Mouse (Mus musculus) left cerebral cortex, postnatal 10 days (tissue): ENCODE results near the gene Sbf1. TPM values are rescaled to one million over a fixed set of nuclear protein-coding genes. Genes with fewer than 3 reads are reported as not detected.
A peak's percentile ranks its signal among the peaks of the same experiment; 100 is the strongest.

Source experiments
- DNase-seq, 2 experiments: peaks; one replicate each; pipeline ENCODE4 v3.0.0; 2021 to 2022; ENCODE audit warnings: low spot score in 2 of 2, mixed read lengths in 1 of 2; ENCODE audit errors: extremely low spot score in 1 of 2
- intact Hi-C: fragments of 180-260 bp; cut with DNase I; formaldehyde crosslinking; loops from one replicate; pipeline ENCODE4 v1.15.1; 2025
- total RNA-seq, 2 experiments: library from RNA; stranded (reverse); gene quantifications; 2 replicates each; pipeline ENCODE4 v1.2.3; 2021

The Sbf1 gene
- total RNA-seq: 100 to 1,000 TPM; 180 to 205 TPM

DNA sequence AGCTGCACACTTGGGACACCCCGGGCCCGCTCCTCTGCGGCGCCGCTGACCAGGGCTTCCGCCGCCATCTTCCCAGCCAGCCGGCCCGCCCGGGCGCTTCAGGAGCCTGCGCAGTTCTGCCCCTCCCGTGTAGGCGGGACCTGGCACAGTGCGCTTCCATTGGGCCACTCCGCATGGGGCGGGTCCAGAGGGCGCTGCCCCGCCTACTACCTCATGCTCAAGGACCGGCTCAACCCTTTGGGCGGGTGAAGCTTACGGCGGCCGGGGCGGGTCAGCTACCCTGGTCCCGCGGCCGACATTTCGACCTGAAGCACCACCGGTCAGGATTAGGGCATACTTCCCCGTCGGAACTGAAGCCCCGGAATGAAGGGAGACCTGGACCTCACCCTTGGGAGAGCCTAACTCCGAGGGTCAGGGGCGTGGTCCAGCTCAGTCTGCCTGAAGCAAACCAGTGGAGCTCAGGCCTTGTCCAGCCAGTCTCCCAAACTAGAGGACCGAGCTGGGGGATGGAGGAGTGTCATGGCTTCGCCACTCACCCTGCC lies at the start of gene Sbf1:
Gene Sbf1 (minus strand): TSS at position 122 of the 542 bp plus-strand sequence.
- intact Hi-C loops: no loop called here

GRCm38 (mm10) chr15:89363051-89363450 lies 47.9 kb upstream of the Sbf1 start:
- no peak for DNase-seq
- intact Hi-C loops: no loop called here

More for the DNA sequence above, at the start of gene Sbf1:
- peak; percentile 94 to 99 for DNase-seq

DNA sequence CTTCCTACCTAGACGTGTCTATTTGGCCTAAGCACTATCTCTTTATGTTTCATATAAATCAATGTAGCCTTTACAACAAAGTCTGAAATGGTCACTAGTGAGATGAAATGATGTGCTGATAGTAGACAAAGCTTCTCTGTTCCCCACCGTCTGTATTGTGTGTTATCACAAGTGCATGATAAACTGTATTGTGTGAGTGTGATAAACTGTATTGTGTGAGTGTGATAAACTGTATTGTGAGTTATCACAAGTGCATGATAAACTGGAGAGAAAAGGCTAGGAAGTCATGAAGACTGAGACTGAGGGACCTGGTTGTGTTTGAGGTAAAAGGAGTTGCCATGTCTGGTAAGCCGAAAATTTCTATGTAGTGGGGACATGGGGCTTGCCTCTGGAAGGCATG lies 43.7 kb upstream of the Sbf1 start:
- no peak for DNase-seq
- intact Hi-C loops: no loop called here

DNA sequence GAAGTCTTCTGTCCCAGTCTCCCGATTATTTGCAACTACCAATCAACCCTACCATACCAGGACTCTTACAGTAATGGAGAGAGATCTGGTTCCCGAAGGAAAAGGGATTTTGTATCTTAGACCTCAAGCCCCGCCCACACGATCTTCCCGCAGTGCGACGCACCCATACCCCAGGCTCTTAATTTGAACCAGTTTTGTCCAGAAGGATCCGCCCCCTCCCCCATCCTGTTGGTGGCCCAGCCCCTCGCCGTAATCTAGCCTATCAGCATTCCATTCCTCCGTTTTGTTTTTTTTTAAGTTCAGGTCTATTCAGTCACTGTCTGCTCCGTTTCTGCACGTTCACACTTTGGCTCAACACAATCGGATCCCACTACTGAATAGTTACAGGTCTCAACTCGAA lies 41.3 kb upstream of the Sbf1 start:
- DNase-seq: peak; percentile 79 to 93
- intact Hi-C loops: no loop called here

GRCm38 (mm10) chr15:89355241-89356187 lies 40.4 kb upstream of the Sbf1 start, which contains the start of the genes Lmf2 and Ncaph2:
Gene Lmf2, minus strand, starts transcription at chr15:89355659.
Gene Ncaph2, plus strand, starts transcription at chr15:89355719.
- intact Hi-C loops: no loop called here
- peak; percentile 92 to 96 for DNase-seq

DNA sequence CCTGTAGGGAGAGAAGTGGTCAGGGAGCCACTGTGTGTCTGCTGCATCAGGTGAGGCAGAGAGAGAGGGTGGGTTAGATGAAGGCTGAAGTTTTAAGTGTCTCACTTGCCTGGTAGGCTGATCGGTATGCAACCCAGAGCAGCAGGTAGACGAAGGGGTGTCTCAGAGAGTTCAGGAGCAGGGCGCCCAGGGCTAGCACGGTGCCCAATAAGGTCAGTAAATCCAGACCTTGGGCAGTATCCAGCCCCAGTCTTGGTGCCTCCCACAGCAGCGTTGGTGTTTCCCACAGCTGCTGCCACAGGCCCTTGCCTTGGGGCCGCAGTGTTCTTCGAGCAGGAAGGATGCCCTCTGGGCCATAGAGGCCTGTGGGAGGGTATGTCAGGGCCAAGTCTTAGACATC lies 39.3 kb upstream of the Sbf1 start:
- intact Hi-C loops: no loop called here
- no peak for DNase-seq

GRCm38 (mm10) chr15:89353837-89354236 lies 38.7 kb upstream of the Sbf1 start:
- no peak for DNase-seq
- intact Hi-C loops: no loop called here

DNA sequence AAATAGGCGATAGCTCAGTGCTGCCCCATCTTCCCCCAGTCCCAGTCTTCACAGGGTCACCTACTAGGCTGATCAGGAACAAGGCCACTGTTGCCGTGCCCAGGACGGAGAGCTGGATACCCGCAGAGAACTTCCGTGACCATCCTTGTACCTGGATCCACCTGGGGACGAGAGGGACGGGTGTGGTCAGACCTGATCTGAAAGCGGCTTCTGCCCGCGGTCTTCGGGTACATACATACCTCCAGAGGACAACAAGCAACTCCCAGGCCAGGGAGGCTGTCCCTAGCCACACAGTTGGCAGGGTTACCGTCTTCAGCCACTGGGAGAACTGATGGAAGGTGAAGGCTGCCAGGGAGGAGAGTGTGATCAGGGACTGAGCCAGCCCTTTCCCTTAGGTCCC lies 37.7 kb upstream of the Sbf1 start:
- no peak for DNase-seq
- intact Hi-C loops: no loop called here

DNA sequence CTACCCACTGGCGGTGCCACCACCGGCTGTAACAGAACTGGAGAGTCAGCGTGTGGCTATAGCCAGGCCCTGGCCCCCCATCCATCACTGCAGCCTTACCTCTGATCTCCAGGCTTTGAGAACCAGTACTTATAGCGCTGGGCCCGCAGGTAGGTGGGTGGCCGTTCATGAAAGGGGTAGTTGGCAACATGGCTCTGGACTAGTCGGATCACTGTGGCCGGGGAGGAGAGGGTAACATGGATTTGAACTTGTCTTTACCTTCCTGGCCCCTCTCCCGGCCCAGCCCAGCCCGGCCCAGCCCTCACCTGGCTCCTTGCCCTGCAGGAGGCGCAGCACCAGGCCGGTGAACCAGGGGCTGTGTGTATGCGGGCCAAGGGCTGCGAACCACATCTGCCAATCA lies 36.9 kb upstream of the Sbf1 start:
- intact Hi-C loops: no loop called here

DNA sequence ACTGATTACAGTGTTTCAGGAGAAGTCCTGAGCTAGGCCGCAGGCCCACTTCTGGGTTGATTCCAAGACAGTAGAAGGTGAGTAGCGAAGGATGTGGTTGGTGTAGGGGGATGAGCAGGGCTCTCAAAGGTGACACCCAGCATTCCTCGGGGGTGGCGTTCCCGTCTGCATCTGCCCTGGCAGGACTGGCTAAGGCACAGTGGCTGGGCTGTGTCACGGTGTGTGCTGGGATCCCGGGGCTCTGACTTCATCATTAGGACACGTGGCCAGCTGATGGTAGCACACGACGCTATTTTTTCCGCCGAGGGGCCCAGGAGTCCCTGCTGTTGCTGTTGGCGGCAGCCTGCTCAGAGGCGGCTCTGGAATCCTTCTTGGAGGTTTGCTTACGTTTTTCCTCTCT lies 36.2 kb upstream of the Sbf1 start:
- intact Hi-C loops: no loop called here
- no peak for DNase-seq

More for the DNA sequence above, 36.9 kb upstream of the Sbf1 start:
- no peak for DNase-seq

DNA sequence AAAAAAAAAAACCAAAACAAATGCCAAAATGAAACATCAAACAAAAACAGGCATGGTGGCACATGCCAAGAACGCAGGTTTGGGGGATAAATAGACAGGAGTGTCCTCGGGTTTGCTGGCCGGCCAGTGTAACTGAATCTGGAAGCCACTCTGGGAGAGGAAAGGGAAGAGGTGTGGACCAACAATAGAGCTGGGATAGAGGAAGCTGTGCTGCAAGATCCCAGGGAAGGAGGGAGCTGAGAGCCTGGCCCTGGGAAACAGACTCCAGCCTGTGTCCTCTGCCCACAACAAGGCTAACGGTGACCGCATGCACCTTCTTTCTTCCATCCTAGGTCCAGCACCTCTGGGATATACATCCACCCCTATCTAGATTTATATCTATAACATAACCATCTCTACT lies 35.3 kb upstream of the Sbf1 start:
- DNase-seq: no peak
- intact Hi-C loops: no loop called here

GRCm38 (mm10) chr15:89343325-89343724 lies 28.2 kb upstream of the Sbf1 start:
- intact Hi-C loops: no loop called here
- DNase-seq: no peak

- intact Hi-C loops: no loop called here
These were observed 26.6 kb upstream of the Sbf1 start for GRCm38 (mm10) chr15:89341678-89342077.

GRCm38 (mm10) chr15:89340136-89340535 lies 25.0 kb upstream of the Sbf1 start:
- DNase-seq: no peak
- intact Hi-C loops: no loop called here

More at GRCm38 (mm10) chr15:89341678-89342077, 26.6 kb upstream of the Sbf1 start:
- DNase-seq: no peak

- no peak for DNase-seq
- intact Hi-C loops: no loop called here
These were observed 24.6 kb upstream of the Sbf1 start for GRCm38 (mm10) chr15:89339696-89340095.

DNA sequence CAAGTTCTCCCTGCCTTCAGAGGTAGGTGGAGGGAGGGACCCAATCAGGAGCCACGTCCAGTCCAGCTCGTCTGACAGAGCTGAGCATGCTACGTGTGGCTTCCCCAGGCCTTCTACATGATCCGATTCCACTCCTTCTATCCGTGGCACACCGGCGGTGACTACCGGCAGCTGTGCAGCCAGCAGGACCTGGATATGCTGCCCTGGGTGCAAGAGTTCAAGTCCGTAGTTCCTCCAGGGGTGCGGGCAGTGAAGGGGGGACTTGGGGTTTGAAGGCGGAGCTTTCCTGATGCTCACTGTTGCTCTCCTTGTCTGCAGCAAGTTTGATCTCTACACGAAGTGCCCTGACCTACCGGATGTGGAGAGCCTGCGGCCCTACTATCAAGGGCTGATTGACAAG lies 21.3 kb upstream of the Sbf1 start:
- no peak for DNase-seq
- intact Hi-C loops: no loop called here

GRCm38 (mm10) chr15:89334774-89335537 lies 19.8 kb upstream of the Sbf1 start:
- DNase-seq: no peak
- intact Hi-C loops: no loop called here

DNA sequence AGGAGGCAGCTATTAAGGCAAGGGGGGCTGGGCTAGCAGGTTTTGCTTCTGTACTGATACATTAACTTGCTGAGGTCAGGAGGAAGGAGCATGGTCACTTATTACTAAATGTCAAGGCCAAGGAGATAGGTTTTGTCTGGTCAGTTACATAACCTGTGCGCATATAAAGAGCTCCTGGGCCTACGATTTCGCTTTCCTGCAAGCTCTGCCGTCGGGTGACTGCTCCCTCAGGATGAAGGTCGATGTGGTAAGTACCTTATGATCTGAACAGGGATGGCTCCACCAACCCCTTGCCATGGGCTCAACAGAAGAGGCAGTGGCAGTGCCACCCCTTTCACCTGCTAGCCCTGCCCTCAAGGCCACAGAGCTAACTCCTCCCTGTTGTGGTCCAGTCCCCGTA lies 19.2 kb upstream of the Sbf1 start, which contains the start of gene Miox:
Gene Miox (plus strand): TSS at position 128 of the 400 bp plus-strand sequence.
- intact Hi-C loops: no loop called here
- DNase-seq: no peak

- intact Hi-C loops: no loop called here
- DNase-seq: no peak
These were observed 11.3 kb upstream of the Sbf1 start for GRCm38 (mm10) chr15:89326441-89326840.
